Mouse (Mus musculus): ENCODE measurements at regions not wholly inside any gene's neighbourhood (a gene's known extent, or its start where the extent isn't known, plus 50 kb on each side); places are given as distances from the start of the nearest gene placed in this dataset.

DNA sequence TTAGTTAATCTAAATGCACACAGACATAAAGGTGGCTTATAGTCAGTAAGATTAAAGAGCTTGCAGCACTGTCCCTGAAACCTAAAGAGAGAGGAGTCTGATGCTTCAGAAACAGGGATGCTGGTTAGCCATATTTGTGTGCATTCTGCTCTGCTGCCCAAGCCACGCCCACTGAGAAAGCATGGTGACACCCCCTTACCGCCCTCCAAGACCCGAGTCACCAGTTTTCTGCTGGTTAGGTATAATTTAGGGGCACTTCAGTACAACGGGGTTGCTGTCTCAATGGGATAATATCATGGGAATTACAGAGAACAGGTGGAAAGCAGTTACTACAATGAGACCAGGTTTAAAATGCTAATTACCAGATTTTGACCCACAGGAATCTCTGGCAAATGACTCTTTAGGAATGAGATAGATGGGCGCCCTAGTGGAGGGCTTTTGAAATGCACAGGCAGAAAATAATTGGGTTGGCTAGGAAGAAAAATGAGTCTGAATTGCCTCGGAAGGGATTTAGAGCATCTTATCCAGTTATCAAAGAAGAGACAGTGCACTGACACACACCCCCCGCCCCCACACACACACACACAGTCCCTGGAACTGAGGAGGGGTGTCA is 95.1 kb upstream of the 4930583I09Rik start:
- H3K36me3 ChIP-seq (ENCODE audit: control insufficient read depth, insufficient read depth), result no peaks in the 10 kb centered on the region
- TF ChIP-seq USF1 (IDR thresholded peaks at IDR 0.05; ENCODE audit: low read depth) (no peak), E2F4 (IDR thresholded peaks at IDR 0.05; ENCODE audit: insufficient read depth) (no peak), POLR2A (IDR thresholded peaks at IDR 0.05; ENCODE audit: insufficient read length, low read depth) (no peak)
- H3K4me3 ChIP-seq, result no peak overlapping the region
- H3ac ChIP-seq (ENCODE audit: control insufficient read depth, insufficient read length), result no peak overlapping the region
- peaks cover 2% of the 10 kb centered on the region for H3K27me3 ChIP-seq (ENCODE audit: control insufficient read depth, insufficient read depth, insufficient read length)
- no peaks in the 10 kb centered on the region for H3K79me2 ChIP-seq (ENCODE audit: control insufficient read depth, insufficient read depth)
- H3K4me2 ChIP-seq (ENCODE audit: low read depth), result no peak overlapping the region

DNA sequence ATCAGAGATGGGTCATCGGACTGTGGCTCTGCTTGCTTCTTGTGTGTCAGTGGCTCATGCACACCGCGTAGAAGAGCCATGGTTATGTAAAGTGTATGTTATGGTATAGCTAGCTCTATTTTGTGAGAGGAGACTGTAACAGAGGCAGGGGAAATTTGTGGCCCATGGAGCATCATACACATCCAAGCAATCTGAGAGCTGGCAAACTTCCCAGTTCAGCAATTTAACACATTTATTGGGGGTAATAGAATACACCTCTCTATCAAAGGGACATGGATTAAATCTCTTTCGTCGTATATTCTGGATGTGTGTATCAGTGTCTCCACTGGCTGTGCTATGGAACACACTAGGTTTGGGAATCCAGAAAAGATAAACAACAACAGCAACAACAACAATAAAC is 87.9 kb upstream of the 4930583I09Rik start:
- no peaks in the 10 kb centered on the region for H3K36me3 ChIP-seq (ENCODE audit: control insufficient read depth, insufficient read depth)
- H3K27me3 ChIP-seq (ENCODE audit: control insufficient read depth, insufficient read depth, insufficient read length), result peaks cover 4% of the 10 kb centered on the region
- no peak for TF ChIP-seq REST (IDR thresholded peaks at IDR 0.05; ENCODE audit: insufficient read depth, insufficient read length)
- no peak for TF ChIP-seq TCF3 (IDR thresholded peaks at IDR 0.05; ENCODE audit: insufficient read length, low read depth)
- TF ChIP-seq CEBPB (IDR thresholded peaks at IDR 0.05; ENCODE audit: insufficient read depth, poor library complexity, severe bottlenecking), result no peak
- no peak for TF ChIP-seq TCF12 (IDR thresholded peaks at IDR 0.05; ENCODE audit: insufficient read depth, poor library complexity, severe bottlenecking)
- TF ChIP-seq SRF (IDR thresholded peaks at IDR 0.05; ENCODE audit: control insufficient read depth, insufficient read length, low read depth), result no peak
- TF ChIP-seq E2F4 (IDR thresholded peaks at IDR 0.05; ENCODE audit: insufficient read depth), result no peak
- no peak for TF ChIP-seq USF1 (IDR thresholded peaks at IDR 0.05; ENCODE audit: low read depth)
- no peak for TF ChIP-seq MYOD1 (IDR thresholded peaks at IDR 0.05; ENCODE audit: control insufficient read depth in 1 of 3, insufficient read length in 2 of 3, low read depth in 2 of 3)
- no peak for TF ChIP-seq POLR2A (IDR thresholded peaks at IDR 0.05; ENCODE audit: insufficient read length, low read depth)
- TF ChIP-seq MAX (IDR thresholded peaks at IDR 0.05; ENCODE audit: low read depth), result no peak
- no peak for TF ChIP-seq POLR2AphosphoS2 (IDR thresholded peaks at IDR 0.05; ENCODE audit: insufficient read length, low read depth)
- no peak for TF ChIP-seq MYOG (IDR thresholded peaks at IDR 0.05; ENCODE audit: control insufficient read depth in 1 of 3, insufficient read depth in 1 of 3, insufficient read length in 2 of 3, low read depth in 2 of 3)
- no peaks in the 10 kb centered on the region for H3K79me2 ChIP-seq (ENCODE audit: control insufficient read depth, insufficient read depth)
- no peak overlapping the region for H3K4me2 ChIP-seq (ENCODE audit: low read depth)
- H3ac ChIP-seq (ENCODE audit: control insufficient read depth, insufficient read length), result no peak overlapping the region
- H3K4me3 ChIP-seq, result no peak overlapping the region

DNA sequence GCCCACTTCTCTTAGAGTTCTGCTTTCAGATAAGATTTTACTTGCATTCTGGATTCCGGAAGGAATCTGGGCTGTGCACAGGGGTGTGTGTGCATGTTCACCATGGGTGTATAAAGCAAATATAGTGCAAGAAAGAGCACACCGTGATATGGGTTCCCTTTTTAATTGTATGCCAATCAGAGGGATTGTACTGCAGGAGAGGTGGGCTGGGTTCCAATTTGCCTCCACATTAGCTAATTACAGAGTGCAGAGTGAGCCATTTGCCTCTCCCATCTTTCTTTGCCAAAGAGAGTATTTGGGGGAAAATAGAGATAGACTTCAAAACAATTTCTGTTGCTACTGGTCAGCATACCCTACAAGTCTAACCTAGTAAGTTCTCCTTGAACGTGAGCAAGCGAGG is 86.4 kb upstream of the 4930583I09Rik start:
- H3K4me2 ChIP-seq (ENCODE audit: low read depth), result no peak overlapping the region
- TF ChIP-seq REST (IDR thresholded peaks at IDR 0.05; ENCODE audit: insufficient read depth, insufficient read length), result no peak
- no peak for TF ChIP-seq POLR2A (IDR thresholded peaks at IDR 0.05; ENCODE audit: insufficient read length, low read depth)
- no peak for TF ChIP-seq MAX (IDR thresholded peaks at IDR 0.05; ENCODE audit: low read depth)
- no peak for TF ChIP-seq MYOG (IDR thresholded peaks at IDR 0.05; ENCODE audit: control insufficient read depth in 1 of 3, insufficient read depth in 1 of 3, insufficient read length in 2 of 3, low read depth in 2 of 3)
- TF ChIP-seq USF1 (IDR thresholded peaks at IDR 0.05; ENCODE audit: low read depth), result no peak
- no peak for TF ChIP-seq CEBPB (IDR thresholded peaks at IDR 0.05; ENCODE audit: insufficient read depth, poor library complexity, severe bottlenecking)
- TF ChIP-seq POLR2AphosphoS2 (IDR thresholded peaks at IDR 0.05; ENCODE audit: insufficient read length, low read depth), result no peak
- no peak for TF ChIP-seq TCF12 (IDR thresholded peaks at IDR 0.05; ENCODE audit: insufficient read depth, poor library complexity, severe bottlenecking)
- no peak for TF ChIP-seq MYOD1 (IDR thresholded peaks at IDR 0.05; ENCODE audit: control insufficient read depth in 1 of 3, insufficient read length in 2 of 3, low read depth in 2 of 3)
- no peak for TF ChIP-seq SRF (IDR thresholded peaks at IDR 0.05; ENCODE audit: control insufficient read depth, insufficient read length, low read depth)
- no peak for TF ChIP-seq TCF3 (IDR thresholded peaks at IDR 0.05; ENCODE audit: insufficient read length, low read depth)
- no peak for TF ChIP-seq E2F4 (IDR thresholded peaks at IDR 0.05; ENCODE audit: insufficient read depth)
- no peak overlapping the region for H3K4me3 ChIP-seq
- H3K79me2 ChIP-seq (ENCODE audit: control insufficient read depth, insufficient read depth), result no peaks in the 10 kb centered on the region
- peaks cover 4% of the 10 kb centered on the region for H3K27me3 ChIP-seq (ENCODE audit: control insufficient read depth, insufficient read depth, insufficient read length)
- no peaks in the 10 kb centered on the region for H3K36me3 ChIP-seq (ENCODE audit: control insufficient read depth, insufficient read depth)
- H3ac ChIP-seq (ENCODE audit: control insufficient read depth, insufficient read length), result no peak overlapping the region

DNA sequence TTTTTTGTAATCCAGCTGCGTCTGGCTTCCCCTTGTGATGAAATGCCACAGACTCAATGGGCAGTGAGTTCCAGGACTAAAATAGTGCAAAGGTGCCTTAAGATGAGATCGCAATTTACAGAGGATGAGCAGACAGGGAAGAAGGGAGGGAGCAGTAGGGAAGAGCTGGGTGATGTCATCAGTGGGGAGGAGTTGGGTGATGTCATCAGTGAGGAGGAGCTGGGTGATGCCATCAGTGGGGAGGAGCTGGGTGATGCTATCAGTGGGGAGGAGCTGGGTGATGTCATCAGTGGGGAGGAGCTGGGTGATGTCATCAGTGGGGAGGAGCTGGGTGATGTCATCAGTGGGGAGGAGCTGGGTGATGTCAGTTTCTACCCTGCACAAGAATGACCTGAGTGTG is 84.4 kb upstream of the 4930583I09Rik start:
- H3ac ChIP-seq (ENCODE audit: control insufficient read depth, insufficient read length), result no peak overlapping the region
- TF ChIP-seq POLR2AphosphoS2 (IDR thresholded peaks at IDR 0.05; ENCODE audit: insufficient read length, low read depth) (no peak), USF1 (IDR thresholded peaks at IDR 0.05; ENCODE audit: low read depth) (no peak), MAX (IDR thresholded peaks at IDR 0.05; ENCODE audit: low read depth) (no peak), TCF3 (IDR thresholded peaks at IDR 0.05; ENCODE audit: insufficient read length, low read depth) (no peak), TCF12 (IDR thresholded peaks at IDR 0.05; ENCODE audit: insufficient read depth, poor library complexity, severe bottlenecking) (no peak), CEBPB (IDR thresholded peaks at IDR 0.05; ENCODE audit: insufficient read depth, poor library complexity, severe bottlenecking) (no peak)
- H3K36me3 ChIP-seq (ENCODE audit: control insufficient read depth, insufficient read depth), result no peaks in the 10 kb centered on the region
- no peaks in the 10 kb centered on the region for H3K79me2 ChIP-seq (ENCODE audit: control insufficient read depth, insufficient read depth)
- H3K4me2 ChIP-seq (ENCODE audit: low read depth), result no peak overlapping the region
- H3K27me3 ChIP-seq (ENCODE audit: control insufficient read depth, insufficient read depth, insufficient read length), result no peaks in the 10 kb centered on the region
- no peak overlapping the region for H3K4me3 ChIP-seq

DNA sequence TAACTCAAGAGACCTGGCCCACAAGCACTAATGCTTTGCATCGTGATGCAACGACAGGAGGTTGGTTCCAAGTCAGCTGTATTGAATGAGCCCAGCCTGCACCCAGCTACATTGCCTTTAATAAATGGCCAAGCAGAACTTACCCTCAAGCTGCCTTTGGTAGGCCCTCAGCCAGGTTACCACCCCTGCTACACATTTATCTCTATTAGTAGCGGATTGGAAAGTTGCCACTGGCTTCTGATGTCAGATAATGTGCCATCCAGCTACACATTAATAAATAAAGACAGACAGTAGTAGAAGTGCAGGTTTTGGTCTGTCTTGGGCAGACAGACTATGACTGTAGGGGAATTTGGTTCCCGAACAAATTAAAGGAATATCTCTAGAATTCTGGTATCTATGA is 82.0 kb upstream of the 4930583I09Rik start:
- no peaks in the 10 kb centered on the region for H3K79me2 ChIP-seq (ENCODE audit: control insufficient read depth, insufficient read depth)
- H3K4me3 ChIP-seq, result no peak overlapping the region
- H3K36me3 ChIP-seq (ENCODE audit: control insufficient read depth, insufficient read depth), result no peaks in the 10 kb centered on the region
- no peak overlapping the region for H3K4me2 ChIP-seq (ENCODE audit: low read depth)
- no peak overlapping the region for H3ac ChIP-seq (ENCODE audit: control insufficient read depth, insufficient read length)
- no peak for TF ChIP-seq MYOG (IDR thresholded peaks at IDR 0.05; ENCODE audit: control insufficient read depth in 1 of 3, insufficient read depth in 1 of 3, insufficient read length in 2 of 3, low read depth in 2 of 3)
- no peak for TF ChIP-seq CEBPB (IDR thresholded peaks at IDR 0.05; ENCODE audit: insufficient read depth, poor library complexity, severe bottlenecking)
- TF ChIP-seq REST (IDR thresholded peaks at IDR 0.05; ENCODE audit: insufficient read depth, insufficient read length), result no peak
- TF ChIP-seq TCF3 (IDR thresholded peaks at IDR 0.05; ENCODE audit: insufficient read length, low read depth), result no peak
- TF ChIP-seq USF1 (IDR thresholded peaks at IDR 0.05; ENCODE audit: low read depth), result no peak
- no peak for TF ChIP-seq E2F4 (IDR thresholded peaks at IDR 0.05; ENCODE audit: insufficient read depth)
- no peak for TF ChIP-seq TCF12 (IDR thresholded peaks at IDR 0.05; ENCODE audit: insufficient read depth, poor library complexity, severe bottlenecking)
- TF ChIP-seq POLR2A (IDR thresholded peaks at IDR 0.05; ENCODE audit: insufficient read length, low read depth), result no peak
- no peak for TF ChIP-seq MYOD1 (IDR thresholded peaks at IDR 0.05; ENCODE audit: control insufficient read depth in 1 of 3, insufficient read length in 2 of 3, low read depth in 2 of 3)
- no peak for TF ChIP-seq POLR2AphosphoS2 (IDR thresholded peaks at IDR 0.05; ENCODE audit: insufficient read length, low read depth)
- no peak for TF ChIP-seq SRF (IDR thresholded peaks at IDR 0.05; ENCODE audit: control insufficient read depth, insufficient read length, low read depth)
- no peaks in the 10 kb centered on the region for H3K27me3 ChIP-seq (ENCODE audit: control insufficient read depth, insufficient read depth, insufficient read length)

Data from myocyte (in vitro differentiated cells).